Mouse (Mus musculus) intestine, postnatal 0 days (tissue): ENCODE measurements around the gene Col6a4. TPM values are rescaled to one million over a fixed set of nuclear protein-coding genes. Genes with fewer than 3 reads are reported as not detected.
A peak's percentile ranks its signal among the peaks of the same experiment; 100 is the strongest.

Experiments
- ATAC-seq: fragments of 200-750 bp; cut with Nextera tagmentation; 2 replicates; pipeline ENCODE4 v1.8.0; 2017; ENCODE audit warnings: mild to moderate bottlenecking, moderate TSS enrichment, moderate library complexity
- H3K27ac ChIP-seq: fragments of 300-500 bp; sonication (generic); 2 replicates; pipeline ENCODE4 v1.5.1; 2014; ENCODE audit warnings: mild to moderate bottlenecking, low read depth, low read length, moderate library complexity
- H3K27me3 ChIP-seq: fragments of 300-500 bp; sonication (generic); replicated peaks from 2 replicates; pipeline ENCODE4 v1.6.1; 2014; ENCODE audit warnings: low read length, mixed read lengths; ENCODE audit not compliant: control insufficient read depth, insufficient read depth
- H3K36me3 ChIP-seq: fragments of 300-500 bp; sonication (generic); 2 replicates; pipeline ENCODE4 v1.6.1; 2014; ENCODE audit warnings: mild to moderate bottlenecking, moderate library complexity; ENCODE audit not compliant: control insufficient read depth, insufficient read depth
- H3K4me1 ChIP-seq: fragments of 300-500 bp; sonication (generic); replicated peaks from 2 replicates; pipeline ENCODE4 v1.6.1; 2014; ENCODE audit warnings: antibody characterized with exemption, low read length, mixed read lengths; ENCODE audit not compliant: control insufficient read depth, insufficient read depth
- H3K4me2 ChIP-seq: fragments of 300-500 bp; sonication (generic); replicated peaks from 2 replicates; pipeline ENCODE4 v1.6.1; 2014; ENCODE audit warnings: low read depth, mild to moderate bottlenecking, moderate library complexity
- H3K4me3 ChIP-seq: fragments of 300-500 bp; sonication (generic); 2 replicates; pipeline ENCODE4 v1.5.1; 2014; ENCODE audit warnings: low read depth, low read length
- H3K9ac ChIP-seq: fragments of 300-500 bp; sonication (generic); 2 replicates; pipeline ENCODE4 v1.6.1; 2014; ENCODE audit warnings: mild to moderate bottlenecking, low read depth, low read length
- H3K9me3 ChIP-seq: fragments of 300-500 bp; sonication (generic); 2 replicates; pipeline ENCODE4 v1.6.1; 2016; ENCODE audit warnings: mixed run types; ENCODE audit not compliant: control insufficient read depth
- CTCF ChIP-seq: sonication (generic); IDR thresholded peaks from 2 replicates; pipeline ENCODE4 v1.5.1; 2016; ENCODE audit warnings: low read depth, mild to moderate bottlenecking, control low read depth, antibody characterized with exemption, moderate library complexity
- WGBS: fragments of 180-500 bp; shearing (Covaris S2); extraction: QIAGEN DNeasy Blood & Tissue Kit; methylation state at CpG from one replicate; pipeline ENCODE4 v1.1.7; 2014; 5-methylcytosine and 5-hydroxymethylcytosine counted together
- polyA plus RNA-seq: library from polyadenylated mRNA; unstranded; fragments of >200 nt; fragmentation: Nextera tagmentation; extraction: Ambion mirVana; gene quantifications from 2 replicates; pipeline ENCODE4 v1.2.1, GENCODE M21; 2015

The Col6a4 gene
- polyA plus RNA-seq, 1 experiment from 2014 or later, result 39.8 TPM

- Histone ChIP-seq H3K27ac (no peak overlapping the region), H3K4me3 (no peak overlapping the region), H3K4me1 (no peaks in the 10 kb centered on the region), H3K9me3 (no peaks in the 10 kb centered on the region), H3K27me3 (no peaks in the 10 kb centered on the region), H3K4me2 (no peak overlapping the region), H3K36me3 (no peaks in the 10 kb centered on the region; the same call in 1 of the 2 replicates), H3K9ac (no peak overlapping the region)
- ATAC-seq, result no peak
- WGBS, result 63% methylated on average over 11 of the region's 11 CpGs
- TF ChIP-seq CTCF, result no peak
These were observed 98.6 kb downstream of the Col6a4 start for GRCm38 (mm10) chr9:105997955-105998354.

- H3K4me2 ChIP-seq, result no peak overlapping the region
- H3K27ac ChIP-seq, result no peak overlapping the region
- H3K9me3 ChIP-seq, result no peaks in the 10 kb centered on the region
- no peaks in the 10 kb centered on the region; the same call in 1 of the 2 replicates for H3K36me3 ChIP-seq
- H3K4me3 ChIP-seq, result no peak overlapping the region
- H3K27me3 ChIP-seq, result no peaks in the 10 kb centered on the region
- ATAC-seq, result no peak
- H3K9ac ChIP-seq, result no peak overlapping the region
- H3K4me1 ChIP-seq, result no peaks in the 10 kb centered on the region
- no peak for TF ChIP-seq CTCF
- WGBS, result 78% methylated on average over 6 of the region's 6 CpGs
These were observed 104.2 kb downstream of the Col6a4 start for GRCm38 (mm10) chr9:105992425-105992824.

- no peaks in the 10 kb centered on the region for H3K27me3 ChIP-seq
- no peak overlapping the region for H3K4me3 ChIP-seq
- no peaks in the 10 kb centered on the region for H3K4me1 ChIP-seq
- no peak overlapping the region for H3K9ac ChIP-seq
- ATAC-seq, result no peak
- H3K36me3 ChIP-seq, result no peaks in the 10 kb centered on the region; the same call in 1 of the 2 replicates
- WGBS, result 72% methylated on average over 6 of the region's 6 CpGs
- TF ChIP-seq CTCF, result no peak
- no peak overlapping the region for H3K27ac ChIP-seq
- no peaks in the 10 kb centered on the region for H3K9me3 ChIP-seq
- H3K4me2 ChIP-seq, result no peak overlapping the region
These were observed 106.5 kb downstream of the Col6a4 start for GRCm38 (mm10) chr9:105990099-105990498.

GRCm38 (mm10) chr9:105989468-105989867 is 107.1 kb downstream of the Col6a4 start:
- Histone ChIP-seq H3K9ac (no peak overlapping the region), H3K27ac (no peak overlapping the region), H3K9me3 (no peaks in the 10 kb centered on the region), H3K4me3 (no peak overlapping the region), H3K4me2 (no peak overlapping the region), H3K36me3 (no peaks in the 10 kb centered on the region; the same call in 1 of the 2 replicates), H3K4me1 (no peaks in the 10 kb centered on the region), H3K27me3 (no peaks in the 10 kb centered on the region)
- no peak for TF ChIP-seq CTCF
- WGBS, result 82% methylated on average over 6 of the region's 6 CpGs
- no peak for ATAC-seq

- H3K4me2 ChIP-seq, result no peak overlapping the region
- no peak for ATAC-seq
- peak; percentile 74 for TF ChIP-seq CTCF
- H3K27ac ChIP-seq, result no peak overlapping the region
- H3K27me3 ChIP-seq, result no peaks in the 10 kb centered on the region
- WGBS, result 70% methylated on average over 8 of the region's 8 CpGs
- H3K9me3 ChIP-seq, result no peaks in the 10 kb centered on the region
- no peak overlapping the region for H3K9ac ChIP-seq
- H3K4me3 ChIP-seq, result no peak overlapping the region
- H3K36me3 ChIP-seq, result no peaks in the 10 kb centered on the region; the same call in 1 of the 2 replicates
- H3K4me1 ChIP-seq, result no peaks in the 10 kb centered on the region
These were observed 108.5 kb downstream of the Col6a4 start for GRCm38 (mm10) chr9:105988096-105988495.

- H3K27me3 ChIP-seq, result no peaks in the 10 kb centered on the region
- H3K4me2 ChIP-seq, result no peak overlapping the region
- H3K9me3 ChIP-seq, result no peaks in the 10 kb centered on the region
- H3K27ac ChIP-seq, result no peak overlapping the region
- no peak for ATAC-seq
- H3K36me3 ChIP-seq, result no peaks in the 10 kb centered on the region; the same call in 1 of the 2 replicates
- H3K9ac ChIP-seq, result no peak overlapping the region
- H3K4me1 ChIP-seq, result no peaks in the 10 kb centered on the region
- no peak overlapping the region for H3K4me3 ChIP-seq
- TF ChIP-seq CTCF, result no peak
- WGBS, result 40% methylated on average over 10 of the region's 10 CpGs
These were observed 111.6 kb downstream of the Col6a4 start for GRCm38 (mm10) chr9:105984931-105985519.

GRCm38 (mm10) chr9:105978479-105978878 is 118.1 kb downstream of the Col6a4 start:
- 86% methylated on average over 8 of the region's 8 CpGs for WGBS
- H3K36me3 ChIP-seq, result no peaks in the 10 kb centered on the region
- no peaks in the 10 kb centered on the region for H3K27me3 ChIP-seq
- H3K9ac ChIP-seq, result no peak overlapping the region
- no peak for TF ChIP-seq CTCF
- H3K4me1 ChIP-seq, result no peaks in the 10 kb centered on the region
- ATAC-seq, result no peak
- no peak overlapping the region for H3K4me3 ChIP-seq
- no peak overlapping the region for H3K27ac ChIP-seq
- H3K9me3 ChIP-seq, result no peaks in the 10 kb centered on the region
- H3K4me2 ChIP-seq, result no peak overlapping the region
